Mouse (Mus musculus) forebrain, embryonic 12.5 days (tissue): ENCODE results near the gene Cep131. TPM values are rescaled to one million over a fixed set of nuclear protein-coding genes. Genes with fewer than 3 reads are reported as not detected.

Experiments
- ATAC-seq: fragments of 200-750 bp; cut with Nextera tagmentation; 2 replicates; pipeline ENCODE4 v1.8.0; 2017; ENCODE audit warnings: moderate TSS enrichment; ENCODE audit not compliant: low FRiP score
- H3K27ac ChIP-seq: fragments of 300-500 bp; sonication (generic); 2 replicates; pipeline ENCODE4 v1.5.1; 2016; ENCODE audit warnings: mild to moderate bottlenecking
- H3K27me3 ChIP-seq: fragments of 300-500 bp; sonication (generic); 2 replicates; pipeline ENCODE4 v1.6.1; 2016; ENCODE audit warnings: mild to moderate bottlenecking
- H3K36me3 ChIP-seq: fragments of 300-500 bp; sonication (generic); replicated peaks from 2 replicates; pipeline ENCODE4 v1.6.1; 2016; ENCODE audit warnings: mild to moderate bottlenecking
- H3K4me1 ChIP-seq: fragments of 300-500 bp; sonication (generic); 2 replicates; pipeline ENCODE4 v1.6.1; 2016
- H3K4me2 ChIP-seq: fragments of 300-500 bp; sonication (generic); 2 replicates; pipeline ENCODE4 v1.6.1; 2016; ENCODE audit warnings: mild to moderate bottlenecking, moderate library complexity
- H3K4me3 ChIP-seq: fragments of 300-500 bp; sonication (generic); replicated peaks from 2 replicates; pipeline ENCODE4 v1.5.1; 2016; ENCODE audit warnings: mild to moderate bottlenecking
- H3K9ac ChIP-seq: fragments of 300-500 bp; sonication (generic); 2 replicates; pipeline ENCODE4 v1.6.1; 2016; ENCODE audit warnings: mild to moderate bottlenecking
- H3K9me3 ChIP-seq: fragments of 300-500 bp; sonication (generic); 2 replicates; pipeline ENCODE4 v1.6.1; 2016
- WGBS: fragments of 180-500 bp; shearing (Covaris S2); methylation state at CpG from one replicate; pipeline ENCODE4 v1.1.7; 2016; 5-methylcytosine and 5-hydroxymethylcytosine counted together
- polyA plus RNA-seq: library from polyadenylated mRNA; unstranded; fragments of >200 nt; fragmentation: Nextera tagmentation; extraction: Ambion mirVana; gene quantifications from 2 replicates; pipeline ENCODE4 v1.2.1, GENCODE M21; 2016

Gene Cep131
- polyA plus RNA-seq: 48.2 and 51.0 TPM in 2 replicates

- H3K9ac ChIP-seq: peak within 1 kb of the TSS; percentile 94
- H3K36me3 ChIP-seq: peaks cover 39% of the 10 kb centered on the region
- WGBS: under 1% methylated on average over 42 of the region's 42 CpGs
- peak; percentile 99 for ATAC-seq
- H3K9me3 ChIP-seq: no peaks in the 10 kb centered on the region
- no peaks in the 10 kb centered on the region for H3K27me3 ChIP-seq
- peak within 1 kb of the TSS; percentile 98 for H3K4me3 ChIP-seq
- H3K4me1 ChIP-seq: peaks cover 19% of the 10 kb centered on the region
- peak within 1 kb of the TSS; percentile 89 for H3K27ac ChIP-seq
- peak within 1 kb of the TSS; percentile 94 for H3K4me2 ChIP-seq
Observed at GRCm38 (mm10) chr11:120086702-120087152, at the start of gene Cep131. Cep131 (minus strand) TSS chr11:120086827.

DNA sequence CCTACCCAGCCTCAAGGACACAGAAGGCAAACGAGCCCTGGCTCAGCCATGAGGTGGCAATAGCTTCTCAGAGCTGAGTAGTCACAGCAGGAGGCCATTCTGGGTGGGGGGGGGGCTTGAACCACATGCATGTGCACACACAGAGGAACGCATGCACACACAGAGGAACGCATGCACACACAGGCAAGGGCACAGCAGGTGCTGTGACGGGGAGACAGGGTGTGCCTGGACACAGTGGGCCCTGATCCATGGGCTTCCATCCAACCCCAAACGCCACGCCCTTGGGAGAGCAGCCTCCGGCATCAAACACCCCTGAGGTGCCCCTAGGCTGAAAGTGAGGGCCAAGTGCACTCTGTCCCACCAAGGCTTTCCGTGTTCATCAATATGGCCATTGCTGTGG lies 49.6 kb upstream of the Cep131 start:
- no peak for ATAC-seq
- Histone ChIP-seq H3K9ac (no peak overlapping the region), H3K36me3 (peaks cover 55% of the 10 kb centered on the region), H3K4me3 (no peak overlapping the region), H3K4me2 (no peak overlapping the region), H3K4me1 (peaks cover 13% of the 10 kb centered on the region), H3K9me3 (no peaks in the 10 kb centered on the region), H3K27ac (no peak overlapping the region), H3K27me3 (no peaks in the 10 kb centered on the region)
- 89% methylated on average over 8 of the region's 8 CpGs for WGBS

DNA sequence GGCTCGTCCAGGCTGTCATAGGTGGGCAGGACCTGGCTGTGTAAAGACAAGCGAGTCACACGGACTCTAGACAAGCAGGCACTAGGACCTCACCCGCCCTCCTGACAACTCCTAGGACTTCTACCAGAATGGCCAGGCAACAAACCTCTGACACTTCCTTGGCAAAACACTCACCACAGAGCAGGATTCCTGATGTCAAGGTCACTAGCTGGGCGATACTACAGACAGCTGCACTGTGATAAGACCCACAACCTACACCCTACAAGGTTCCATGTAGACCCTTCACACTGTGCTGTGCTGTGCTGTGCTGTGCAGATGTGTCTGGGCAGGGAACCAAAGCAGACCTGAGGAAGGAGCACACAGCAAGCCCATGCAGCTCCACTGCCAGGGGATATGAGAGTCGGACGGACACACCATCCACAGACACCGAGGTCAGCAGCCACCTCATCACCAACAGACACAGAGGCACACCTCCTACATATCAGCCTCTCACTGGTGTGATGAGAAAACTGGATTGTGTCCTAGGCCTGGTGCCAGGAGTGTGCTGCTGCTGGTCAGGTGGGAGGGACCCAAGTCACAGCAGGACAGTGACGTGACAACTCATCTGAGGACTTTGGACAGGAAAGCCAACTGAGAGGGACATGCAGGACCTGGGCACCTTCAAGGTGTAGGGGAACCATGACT lies 48.4 kb upstream of the Cep131 start:
- H3K36me3 ChIP-seq: peaks cover 65% of the 10 kb centered on the region

GRCm38 (mm10) chr11:120134148-120134547 lies 47.5 kb upstream of the Cep131 start:
- no peaks in the 10 kb centered on the region for H3K9me3 ChIP-seq
- H3K36me3 ChIP-seq: peaks cover 68% of the 10 kb centered on the region

More for the DNA sequence above, 48.4 kb upstream of the Cep131 start:
- WGBS: 95% methylated on average over 9 of the region's 9 CpGs
- Histone ChIP-seq H3K4me3 (no peak overlapping the region), H3K4me2 (no peak overlapping the region), H3K27me3 (no peaks in the 10 kb centered on the region), H3K27ac (no peak overlapping the region), H3K4me1 (peaks cover 13% of the 10 kb centered on the region), H3K9ac (no peak overlapping the region), H3K9me3 (no peaks in the 10 kb centered on the region)
- no peak for ATAC-seq

DNA sequence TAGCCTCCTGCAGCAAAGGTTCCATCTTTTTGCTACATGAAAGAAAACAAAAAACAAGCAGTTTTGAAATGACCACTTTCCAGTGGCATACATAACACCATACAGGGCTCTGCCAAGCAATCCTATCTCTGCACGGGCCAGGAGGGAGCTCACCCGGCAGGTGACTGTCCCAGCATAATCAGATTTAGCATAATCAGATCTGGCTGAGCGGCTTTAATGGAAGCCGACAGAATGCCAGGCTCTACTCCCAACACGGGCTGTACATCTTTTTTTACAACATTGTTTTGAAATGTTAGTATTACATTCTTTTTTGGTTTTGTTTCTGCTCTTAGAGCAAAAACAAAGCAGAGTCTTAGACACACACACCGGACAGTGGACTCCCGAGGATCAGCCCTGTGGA lies 42.7 kb upstream of the Cep131 start:
- H3K4me2 ChIP-seq: no peak overlapping the region
- no peaks in the 10 kb centered on the region for H3K9me3 ChIP-seq
- no peak overlapping the region for H3K9ac ChIP-seq
- WGBS: 75% methylated on average over 7 of the region's 7 CpGs
- no peaks in the 10 kb centered on the region for H3K27me3 ChIP-seq
- no peaks in the 10 kb centered on the region for H3K4me1 ChIP-seq
- H3K36me3 ChIP-seq: peaks cover 66% of the 10 kb centered on the region
- no peak overlapping the region for H3K27ac ChIP-seq
- no peak for ATAC-seq
- H3K4me3 ChIP-seq: no peak overlapping the region

More at GRCm38 (mm10) chr11:120134148-120134547, 47.5 kb upstream of the Cep131 start:
- no peak for ATAC-seq
- 93% methylated on average over 5 of the region's 5 CpGs for WGBS
- H3K4me1 ChIP-seq: peaks cover 13% of the 10 kb centered on the region
- H3K27me3 ChIP-seq: no peaks in the 10 kb centered on the region
- H3K4me3 ChIP-seq: no peak overlapping the region
- H3K4me2 ChIP-seq: no peak overlapping the region
- no peak overlapping the region for H3K9ac ChIP-seq
- H3K27ac ChIP-seq: no peak overlapping the region

- Histone ChIP-seq H3K9ac (no peak overlapping the region), H3K27ac (no peak overlapping the region), H3K27me3 (no peaks in the 10 kb centered on the region), H3K4me2 (no peak overlapping the region), H3K9me3 (no peaks in the 10 kb centered on the region), H3K36me3 (peaks cover 51% of the 10 kb centered on the region), H3K4me1 (no peaks in the 10 kb centered on the region), H3K4me3 (no peak overlapping the region)
- no peak for ATAC-seq
- WGBS: 92% methylated on average over 2 of the region's 2 CpGs
Observed at GRCm38 (mm10) chr11:120126845-120127244, 40.2 kb upstream of the Cep131 start.

DNA sequence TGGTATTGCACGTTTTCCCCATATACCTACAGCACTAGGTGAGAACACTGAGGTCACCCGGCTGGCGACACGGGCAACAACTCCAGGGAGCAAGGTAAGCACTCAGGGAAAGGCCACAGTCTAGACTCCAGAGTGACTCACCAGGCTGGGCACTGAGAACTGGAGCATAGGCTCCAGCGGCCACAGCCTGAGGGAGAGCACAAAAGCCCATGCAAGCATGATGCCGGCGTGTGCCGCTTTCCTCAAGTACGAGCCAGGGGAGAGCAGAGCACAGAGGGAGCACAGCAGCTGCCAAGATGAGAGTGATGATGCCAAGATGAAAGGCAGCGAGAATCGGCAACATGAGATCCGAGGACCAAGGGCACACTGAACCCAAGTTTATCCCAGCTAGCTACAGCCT lies 35.5 kb upstream of the Cep131 start:
- no peak for ATAC-seq

DNA sequence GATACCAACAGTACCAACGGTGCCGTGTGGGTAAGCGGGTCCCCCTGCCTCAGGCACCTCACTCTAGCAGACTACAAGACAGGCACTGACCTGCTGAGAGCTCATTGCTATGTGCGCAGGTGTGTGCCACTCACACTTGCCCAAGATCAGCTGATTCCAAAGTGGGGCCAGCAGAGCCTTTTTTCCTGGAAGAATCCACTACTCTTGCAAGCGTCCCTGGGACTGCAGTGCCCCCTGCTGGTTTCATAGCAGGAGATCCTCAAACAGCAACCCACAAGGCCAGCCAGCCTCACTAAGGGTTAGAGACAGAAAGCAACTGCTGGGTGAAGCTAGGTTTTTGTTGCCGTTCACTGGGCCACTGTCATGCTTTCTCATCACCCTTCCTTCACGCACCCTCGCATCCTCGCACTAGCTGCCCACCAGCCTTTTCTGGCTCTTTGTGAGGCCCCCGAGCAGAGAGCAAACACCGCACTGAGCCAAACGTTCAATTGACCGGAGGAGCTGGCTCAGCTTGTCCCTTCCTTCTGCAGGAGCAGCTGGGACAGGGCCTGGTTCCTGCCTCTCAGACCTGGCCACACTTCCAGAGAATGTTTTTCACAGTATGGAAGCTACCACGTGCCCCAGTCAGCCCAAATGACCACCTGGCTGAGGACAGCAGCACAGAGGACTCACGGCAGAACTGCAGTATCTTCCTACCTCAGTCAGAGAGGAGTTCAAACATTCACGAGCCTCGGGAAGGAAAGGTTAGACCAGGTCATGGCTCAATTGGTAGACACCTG lies 34.2 kb upstream of the Cep131 start:
- no peak overlapping the region for H3K4me2 ChIP-seq
- no peaks in the 10 kb centered on the region for H3K9me3 ChIP-seq
- H3K27ac ChIP-seq: no peak overlapping the region
- H3K4me3 ChIP-seq: no peak overlapping the region
- H3K27me3 ChIP-seq: no peaks in the 10 kb centered on the region
- no peak for ATAC-seq
- 84% methylated on average over 17 of the region's 17 CpGs for WGBS
- no peaks in the 10 kb centered on the region for H3K4me1 ChIP-seq
- no peak overlapping the region for H3K9ac ChIP-seq
- H3K36me3 ChIP-seq: peaks cover 22% of the 10 kb centered on the region

More for the DNA sequence above, 35.5 kb upstream of the Cep131 start:
- Histone ChIP-seq H3K36me3 (peaks cover 16% of the 10 kb centered on the region), H3K9me3 (no peaks in the 10 kb centered on the region), H3K27me3 (no peaks in the 10 kb centered on the region), H3K4me3 (no peak overlapping the region), H3K4me2 (no peak overlapping the region), H3K27ac (no peak overlapping the region), H3K4me1 (no peaks in the 10 kb centered on the region), H3K9ac (no peak overlapping the region)
- WGBS: 88% methylated on average over 12 of the region's 12 CpGs

GRCm38 (mm10) chr11:120119936-120120541 lies 33.4 kb upstream of the Cep131 start:
- Histone ChIP-seq H3K4me3 (no peak overlapping the region), H3K4me1 (no peaks in the 10 kb centered on the region), H3K36me3 (peaks cover 29% of the 10 kb centered on the region), H3K27ac (peak overlapping the region; percentile 21; the same call in 1 of the 2 replicates), H3K4me2 (no peak overlapping the region), H3K9me3 (no peaks in the 10 kb centered on the region), H3K9ac (no peak overlapping the region), H3K27me3 (no peaks in the 10 kb centered on the region)
- ATAC-seq: no peak
- WGBS: 87% methylated on average over 10 of the region's 10 CpGs

DNA sequence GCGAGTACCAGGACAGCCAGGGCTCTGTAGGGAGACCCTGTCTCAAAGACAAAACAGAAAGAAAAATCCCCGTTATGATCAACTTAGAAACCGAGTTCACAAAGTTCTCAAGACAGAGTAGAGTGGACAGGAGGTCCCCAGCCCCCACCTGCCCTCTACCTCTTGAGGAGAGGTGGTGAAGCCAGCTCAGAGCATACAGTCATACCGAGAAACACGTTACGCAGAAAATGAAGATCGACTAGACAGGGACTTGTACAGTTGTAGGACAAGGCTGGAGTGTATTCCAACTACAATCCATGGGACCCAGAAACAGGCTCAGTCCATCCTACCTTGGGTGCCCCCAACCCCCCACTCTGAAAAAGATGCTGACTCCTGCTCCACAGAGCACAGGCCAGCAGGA lies 32.5 kb upstream of the Cep131 start:
- peaks cover 37% of the 10 kb centered on the region for H3K36me3 ChIP-seq
- ATAC-seq: no peak
- no peak overlapping the region for H3K4me3 ChIP-seq
- H3K27me3 ChIP-seq: no peaks in the 10 kb centered on the region
- H3K4me1 ChIP-seq: no peaks in the 10 kb centered on the region
- no peak overlapping the region for H3K27ac ChIP-seq
- no peak overlapping the region for H3K9ac ChIP-seq
- no peaks in the 10 kb centered on the region for H3K9me3 ChIP-seq
- H3K4me2 ChIP-seq: no peak overlapping the region
- WGBS: 95% methylated on average over 7 of the region's 7 CpGs

DNA sequence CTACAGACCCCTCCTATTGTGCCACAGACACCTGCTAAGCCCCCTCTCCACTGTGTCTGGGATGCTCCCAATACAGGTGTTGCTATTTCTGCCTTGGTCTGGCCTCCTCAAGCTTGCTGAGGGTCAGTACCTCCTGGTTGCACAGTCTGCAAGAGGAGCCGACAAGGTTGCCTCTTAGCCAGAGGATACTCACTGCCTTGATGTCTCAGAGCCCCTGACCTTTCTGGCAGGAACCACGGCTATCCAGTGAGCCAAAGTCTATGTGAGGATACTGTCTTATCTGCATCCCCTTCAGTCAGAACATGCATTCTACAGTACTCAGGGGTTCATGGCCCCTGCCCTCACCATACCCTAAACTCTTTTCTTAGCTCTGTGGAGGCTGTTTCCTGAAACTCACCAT lies 31.0 kb upstream of the Cep131 start:
- Histone ChIP-seq H3K9me3 (no peaks in the 10 kb centered on the region), H3K36me3 (peaks cover 38% of the 10 kb centered on the region), H3K4me2 (no peak overlapping the region), H3K9ac (no peak overlapping the region), H3K27ac (no peak overlapping the region), H3K4me3 (no peak overlapping the region), H3K27me3 (no peaks in the 10 kb centered on the region), H3K4me1 (no peaks in the 10 kb centered on the region)
- 88% methylated on average over 2 of the region's 2 CpGs for WGBS
- no peak for ATAC-seq

- no peak overlapping the region for H3K4me3 ChIP-seq
- ATAC-seq: no peak
- no peak overlapping the region for H3K9ac ChIP-seq
- no peaks in the 10 kb centered on the region for H3K4me1 ChIP-seq
- WGBS: 91% methylated on average over 21 of the region's 21 CpGs
- H3K27me3 ChIP-seq: no peaks in the 10 kb centered on the region
- peaks cover 48% of the 10 kb centered on the region for H3K36me3 ChIP-seq
- no peak overlapping the region for H3K27ac ChIP-seq
- H3K9me3 ChIP-seq: no peaks in the 10 kb centered on the region
- H3K4me2 ChIP-seq: no peak overlapping the region
Observed at GRCm38 (mm10) chr11:120114488-120115215, 28.0 kb upstream of the Cep131 start.
